Mouse (Mus musculus) embryonic facial prominence, embryonic 10.5 days (tissue): ENCODE measurements around the gene L1cam. TPM values are rescaled to one million over a fixed set of nuclear protein-coding genes. Genes with fewer than 3 reads are reported as not detected.
A peak's percentile ranks its signal among the peaks of the same experiment; 100 is the strongest.

Source experiments
- DNase-seq: peaks from one replicate; pipeline ENCODE4 v3.0.0-alpha.2; 2017; ENCODE audit warnings: low spot score
- H3K27ac ChIP-seq: fragments of 300-500 bp; sonication (generic); replicated peaks from 2 replicates; pipeline ENCODE4 v1.5.1; 2016; ENCODE audit warnings: mild to moderate bottlenecking
- H3K27me3 ChIP-seq: fragments of 300-500 bp; sonication (generic); replicated peaks from 2 replicates; pipeline ENCODE4 v1.6.1; 2016; ENCODE audit warnings: low read depth, mild to moderate bottlenecking; ENCODE audit not compliant: poor library complexity, severe bottlenecking
- H3K36me3 ChIP-seq: fragments of 300-500 bp; sonication (generic); replicated peaks from 2 replicates; pipeline ENCODE4 v1.6.1; 2016; ENCODE audit warnings: mild to moderate bottlenecking, moderate library complexity
- H3K4me1 ChIP-seq: fragments of 300-500 bp; sonication (generic); 2 replicates; pipeline ENCODE4 v1.6.1; 2016
- H3K4me3 ChIP-seq: fragments of 300-500 bp; sonication (generic); 2 replicates; pipeline ENCODE4 v1.5.1; 2016; ENCODE audit warnings: mild to moderate bottlenecking, moderate library complexity
- H3K9me3 ChIP-seq: fragments of 300-500 bp; sonication (generic); 2 replicates; pipeline ENCODE4 v1.6.1; 2016; ENCODE audit warnings: mild to moderate bottlenecking
- WGBS: fragments of 180-500 bp; shearing (Covaris S2); methylation state at CpG from one replicate; pipeline ENCODE4 v1.1.7; 2016; 5-methylcytosine and 5-hydroxymethylcytosine counted together
- polyA plus RNA-seq: library from polyadenylated mRNA; unstranded; fragments of >200 nt; fragmentation: Nextera tagmentation; extraction: Ambion mirVana; gene quantifications from 2 replicates; pipeline ENCODE4 v1.2.1, GENCODE M21; 2016

Gene L1cam
- polyA plus RNA-seq, 1 experiment from 2014 or later: 8.0 TPM

DNA sequence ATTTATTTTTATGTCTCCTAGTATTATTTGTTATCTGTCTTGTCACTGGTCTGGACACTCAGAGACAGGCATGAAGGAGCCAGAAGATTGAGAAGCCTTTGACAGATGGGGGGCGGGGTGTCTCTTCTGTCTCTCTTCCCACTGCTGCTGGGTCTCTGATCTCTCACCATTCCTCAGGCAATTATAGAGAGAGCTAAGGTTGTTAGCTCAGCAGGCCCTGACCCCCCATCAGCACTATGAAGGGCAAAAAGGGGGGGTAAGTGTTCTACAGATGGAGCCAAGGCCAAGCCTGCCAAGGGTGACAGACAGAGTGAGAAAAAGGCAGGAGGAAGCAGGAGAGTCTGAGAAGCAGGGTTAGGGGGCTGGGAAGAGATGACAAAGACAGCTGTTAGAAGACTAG is 23.9 kb downstream of the L1cam start:
- DNase-seq: no peak
- WGBS: 65% methylated on average over 1 of the region's 1 CpGs
- peaks cover 7% of the 10 kb centered on the region for H3K27me3 ChIP-seq
- H3K27ac ChIP-seq: no peak overlapping the region
- H3K4me1 ChIP-seq: peaks cover 8% of the 10 kb centered on the region; the same call in 1 of the 2 replicates
- H3K4me3 ChIP-seq: no peak overlapping the region
- H3K36me3 ChIP-seq: no peaks in the 10 kb centered on the region
- no peaks in the 10 kb centered on the region for H3K9me3 ChIP-seq

DNA sequence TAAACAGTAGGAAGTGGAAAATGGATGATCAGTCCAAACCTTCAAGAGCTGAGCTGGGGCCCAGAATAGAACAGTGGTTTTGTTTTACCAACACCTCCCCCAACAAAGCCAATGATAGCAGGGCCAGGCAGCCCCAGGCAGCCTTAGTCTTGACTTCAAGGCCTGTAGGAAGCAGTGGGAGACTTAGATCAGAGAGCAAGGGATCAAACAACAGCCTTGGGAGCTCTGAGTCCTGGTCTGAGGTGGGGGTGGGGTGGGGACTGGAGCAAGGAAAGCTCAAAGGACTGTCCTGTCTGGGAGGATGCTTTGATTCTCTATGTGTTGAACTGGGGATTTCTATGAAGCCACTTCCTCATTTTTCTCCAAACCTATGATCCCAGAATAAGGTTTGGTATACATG is 24.4 kb downstream of the L1cam start:
- peaks cover 7% of the 10 kb centered on the region for H3K27me3 ChIP-seq
- no peak overlapping the region for H3K27ac ChIP-seq
- H3K36me3 ChIP-seq: no peaks in the 10 kb centered on the region
- H3K4me1 ChIP-seq: peaks cover 12% of the 10 kb centered on the region; the same call in 1 of the 2 replicates
- DNase-seq: no peak
- no peak overlapping the region for H3K4me3 ChIP-seq
- H3K9me3 ChIP-seq: no peaks in the 10 kb centered on the region

DNA sequence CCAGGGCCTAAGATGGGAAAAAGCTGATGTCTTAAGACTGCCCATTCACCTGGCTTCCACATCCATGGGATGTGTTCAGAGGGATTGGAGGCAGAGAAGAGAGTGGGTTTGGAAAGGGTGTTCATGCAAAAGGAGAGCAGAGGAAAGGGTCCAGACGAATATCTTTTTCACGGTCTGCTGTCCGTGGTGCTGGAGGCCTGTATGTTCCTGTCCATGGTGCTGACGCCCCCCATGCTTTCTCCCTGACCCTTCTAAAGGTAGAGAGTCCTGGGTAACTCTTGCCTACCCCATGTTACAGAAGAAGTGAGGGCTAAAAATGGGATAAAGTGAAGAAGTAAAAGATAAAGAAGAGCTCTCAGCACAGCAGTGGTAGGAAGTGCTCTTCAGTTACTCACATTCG is 26.6 kb downstream of the L1cam start:
- 11% methylated on average over 5 of the region's 5 CpGs for WGBS
- no peak overlapping the region for H3K27ac ChIP-seq
- no peak overlapping the region for H3K4me3 ChIP-seq
- peak; percentile 68 for DNase-seq
- H3K27me3 ChIP-seq: no peaks in the 10 kb centered on the region; the same call in 1 of the 2 replicates
- peaks cover 12% of the 10 kb centered on the region; the same call in 1 of the 2 replicates for H3K4me1 ChIP-seq
- H3K9me3 ChIP-seq: no peaks in the 10 kb centered on the region
- H3K36me3 ChIP-seq: no peaks in the 10 kb centered on the region

DNA sequence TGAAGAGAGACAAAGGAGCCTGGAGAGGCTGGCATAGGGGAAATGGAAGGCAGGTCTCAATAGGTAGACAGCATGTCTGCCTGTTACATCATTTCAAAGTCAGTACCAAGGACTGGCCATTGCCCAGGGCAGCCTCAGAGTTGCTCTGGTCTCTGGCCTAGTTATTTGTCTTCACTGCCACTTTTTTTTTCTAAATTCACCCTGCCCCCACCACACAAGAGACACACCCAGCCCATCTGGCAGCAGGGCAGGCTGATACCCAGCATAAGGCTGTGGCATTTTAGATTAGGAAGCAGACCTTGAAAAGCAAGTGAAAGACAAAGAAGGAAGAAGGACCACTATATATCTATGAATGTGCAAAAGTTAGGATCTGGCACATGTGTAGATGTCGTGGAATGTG is 28.1 kb downstream of the L1cam start:
- H3K9me3 ChIP-seq: no peaks in the 10 kb centered on the region
- no peak for DNase-seq
- no peak overlapping the region for H3K4me3 ChIP-seq
- H3K36me3 ChIP-seq: no peaks in the 10 kb centered on the region
- peaks cover 12% of the 10 kb centered on the region; the same call in 1 of the 2 replicates for H3K4me1 ChIP-seq
- H3K27me3 ChIP-seq: no peaks in the 10 kb centered on the region; the same call in 1 of the 2 replicates
- no peak overlapping the region for H3K27ac ChIP-seq
- WGBS: 72% methylated on average over 1 of the region's 1 CpGs

DNA sequence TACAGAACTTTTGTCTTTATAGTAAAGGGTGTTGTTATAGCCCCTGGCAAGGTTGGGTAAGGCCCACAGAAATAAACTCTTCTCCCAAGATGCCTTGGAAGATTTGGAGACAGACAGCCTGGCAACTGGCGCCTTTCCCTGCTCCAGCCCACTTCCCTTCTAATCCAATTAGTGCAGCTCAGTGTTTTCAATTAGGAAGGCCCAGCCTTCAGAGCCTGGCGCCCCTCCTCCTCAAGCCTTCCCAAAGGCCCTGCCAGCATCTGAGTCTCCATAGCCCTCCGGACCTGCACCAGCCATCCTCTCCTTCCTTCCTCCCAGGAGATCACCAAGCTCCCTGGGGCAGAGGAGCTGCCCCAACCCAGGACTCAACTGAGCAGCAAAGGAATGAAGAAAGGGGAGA is 28.6 kb downstream of the L1cam start:
- WGBS: 23% methylated on average over 3 of the region's 3 CpGs
- peaks cover 12% of the 10 kb centered on the region; the same call in 1 of the 2 replicates for H3K4me1 ChIP-seq
- peak; percentile 20 for DNase-seq
- H3K36me3 ChIP-seq: no peaks in the 10 kb centered on the region
- H3K27ac ChIP-seq: no peak overlapping the region
- no peaks in the 10 kb centered on the region for H3K9me3 ChIP-seq
- peaks cover 6% of the 10 kb centered on the region; the same call in 1 of the 2 replicates for H3K27me3 ChIP-seq
- H3K4me3 ChIP-seq: no peak overlapping the region

DNA sequence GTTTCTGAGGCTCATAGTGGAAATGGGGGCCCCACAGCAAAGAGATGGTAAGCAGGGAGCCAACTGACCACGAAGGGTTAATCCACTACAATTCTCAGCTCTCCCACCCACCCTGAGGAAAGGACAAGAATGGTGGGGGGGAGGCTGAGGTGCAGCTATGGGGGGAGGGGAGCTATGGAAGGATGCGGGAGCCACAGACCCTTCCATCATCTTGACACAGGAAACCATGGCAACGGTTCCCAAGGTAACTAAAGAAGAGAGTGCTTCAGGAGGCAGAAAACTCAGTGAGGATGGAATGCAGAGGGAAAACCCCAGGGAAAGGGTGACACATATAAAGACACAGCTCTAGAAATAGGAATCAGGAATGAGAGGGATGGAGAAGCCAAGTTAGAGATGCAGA is 31.2 kb downstream of the L1cam start:
- Histone ChIP-seq H3K9me3 (no peaks in the 10 kb centered on the region), H3K27ac (no peak overlapping the region), H3K4me1 (peaks cover 12% of the 10 kb centered on the region; the same call in 1 of the 2 replicates), H3K27me3 (peaks cover 8% of the 10 kb centered on the region; the same call in 1 of the 2 replicates), H3K4me3 (no peak overlapping the region), H3K36me3 (no peaks in the 10 kb centered on the region)
- DNase-seq: peak; percentile 24
- WGBS: 66% methylated on average over 3 of the region's 3 CpGs

DNA sequence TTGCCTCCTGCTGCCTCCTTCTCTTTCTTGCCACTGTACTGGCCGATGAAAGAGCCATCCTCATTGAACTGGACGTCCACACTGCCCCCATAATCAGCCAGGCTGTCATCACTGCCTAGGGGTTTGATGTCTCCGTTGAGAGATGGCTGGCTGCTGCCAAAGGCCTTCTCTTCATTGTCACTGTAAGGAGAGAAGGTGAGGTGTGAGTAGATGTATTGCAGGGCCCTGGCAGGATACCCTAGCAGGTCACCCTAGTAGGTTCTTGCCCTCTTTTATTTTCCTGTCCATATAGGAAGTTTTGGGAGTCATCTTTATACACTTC is 40.9 kb downstream of the L1cam start:
- DNase-seq: no peak
- no peak overlapping the region for H3K4me3 ChIP-seq
- H3K9me3 ChIP-seq: no peaks in the 10 kb centered on the region
- no peak overlapping the region for H3K27ac ChIP-seq
- no peaks in the 10 kb centered on the region for H3K36me3 ChIP-seq
- H3K27me3 ChIP-seq: 0 out of 2 replicates have a peak, but pooled peaks cover 5% of the 10 kb centered on the region
- 75% methylated on average over 3 of the region's 3 CpGs for WGBS
- H3K4me1 ChIP-seq: no peaks in the 10 kb centered on the region

DNA sequence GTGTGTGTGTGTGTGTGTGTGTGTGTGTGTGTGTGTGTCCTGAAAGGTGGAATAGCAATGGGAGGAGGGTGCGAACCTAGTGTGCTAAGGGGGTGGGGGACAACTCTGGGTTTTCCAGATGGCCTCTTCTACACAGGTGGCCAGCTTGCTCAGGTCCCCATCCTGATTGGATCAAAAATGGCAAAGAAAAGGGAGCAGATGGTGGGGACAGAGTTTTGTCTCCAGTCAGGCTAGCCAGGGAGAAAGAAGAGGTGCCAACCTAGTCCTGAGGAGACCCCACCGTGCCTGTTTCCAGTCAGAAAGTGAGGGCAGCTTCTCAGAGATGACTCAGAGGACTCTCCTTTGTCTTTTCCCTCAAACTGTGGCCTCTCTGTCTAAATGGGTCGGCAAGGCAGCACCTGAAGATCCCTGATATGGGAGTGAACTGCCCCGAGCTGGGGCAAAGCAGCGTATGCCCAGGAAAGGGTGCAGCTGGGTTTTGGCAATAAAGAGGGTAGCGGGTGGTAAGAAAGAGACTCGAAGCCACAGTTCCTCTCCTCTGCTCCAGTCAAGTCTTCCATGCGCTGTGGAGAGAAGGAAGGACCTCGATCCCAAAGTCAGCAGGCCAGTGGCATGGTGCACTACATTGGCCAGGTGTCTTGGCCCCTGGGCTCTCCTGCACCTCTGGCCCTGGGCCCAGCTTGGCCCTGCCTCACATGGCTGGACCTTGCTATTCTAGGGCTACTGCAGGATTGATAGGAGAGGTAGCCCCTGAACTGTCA is 41.4 kb downstream of the L1cam start:
- no peak overlapping the region for H3K4me3 ChIP-seq
- 0 out of 2 replicates have a peak, but pooled peaks cover 5% of the 10 kb centered on the region for H3K27me3 ChIP-seq
- H3K4me1 ChIP-seq: no peaks in the 10 kb centered on the region
- WGBS: 85% methylated on average over 9 of the region's 9 CpGs
- H3K9me3 ChIP-seq: no peaks in the 10 kb centered on the region
- DNase-seq: no peak
- no peaks in the 10 kb centered on the region for H3K36me3 ChIP-seq
- no peak overlapping the region for H3K27ac ChIP-seq

DNA sequence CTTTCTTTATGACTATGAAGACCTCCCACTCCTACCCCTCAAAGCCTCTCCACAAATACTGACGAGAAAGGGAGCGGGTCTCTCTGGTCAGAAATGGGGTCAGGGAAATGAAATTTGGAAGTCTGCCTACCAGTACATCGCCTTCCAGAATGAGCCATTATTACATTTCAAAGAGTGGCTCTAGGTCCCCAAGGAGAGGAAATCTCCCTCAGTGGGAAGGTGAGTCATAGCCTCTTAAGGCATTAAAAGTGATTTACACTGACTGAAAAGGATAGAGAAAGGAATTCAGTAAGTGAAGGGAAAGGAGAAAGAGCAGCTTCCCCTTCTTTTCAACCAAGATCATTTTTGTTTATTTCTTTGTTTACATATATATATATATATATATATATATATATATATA is 59.2 kb downstream of the L1cam start:
- no peak for DNase-seq

DNA sequence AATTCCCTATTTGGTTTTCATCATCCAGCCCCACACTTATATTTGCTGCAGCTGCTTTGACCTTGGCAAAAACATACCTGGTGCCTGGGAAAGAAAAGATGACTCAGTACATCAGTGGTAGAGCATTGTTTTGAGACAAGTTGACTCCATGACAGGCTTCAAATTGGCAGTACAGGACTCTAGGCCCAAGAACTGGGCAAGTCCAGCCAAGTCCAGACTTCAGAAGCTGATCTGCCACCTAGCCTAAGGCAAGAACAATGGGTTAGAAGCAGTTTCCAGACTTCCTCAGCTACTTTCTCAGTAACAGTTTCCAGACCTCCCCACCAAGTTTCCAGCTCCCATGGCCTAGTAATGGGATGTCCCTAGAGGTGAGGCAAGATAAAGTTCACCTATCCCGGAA is 60.2 kb downstream of the L1cam start:
- H3K27ac ChIP-seq: no peak overlapping the region
- no peaks in the 10 kb centered on the region for H3K9me3 ChIP-seq
- 97% methylated on average over 1 of the region's 1 CpGs for WGBS

More for the DNA sequence above, 59.2 kb downstream of the L1cam start:
- Histone ChIP-seq H3K27ac (no peak overlapping the region), H3K27me3 (no peaks in the 10 kb centered on the region), H3K4me1 (no peaks in the 10 kb centered on the region), H3K36me3 (no peaks in the 10 kb centered on the region), H3K4me3 (no peak overlapping the region), H3K9me3 (no peaks in the 10 kb centered on the region)
- WGBS: 86% methylated on average over 3 of the region's 3 CpGs

DNA sequence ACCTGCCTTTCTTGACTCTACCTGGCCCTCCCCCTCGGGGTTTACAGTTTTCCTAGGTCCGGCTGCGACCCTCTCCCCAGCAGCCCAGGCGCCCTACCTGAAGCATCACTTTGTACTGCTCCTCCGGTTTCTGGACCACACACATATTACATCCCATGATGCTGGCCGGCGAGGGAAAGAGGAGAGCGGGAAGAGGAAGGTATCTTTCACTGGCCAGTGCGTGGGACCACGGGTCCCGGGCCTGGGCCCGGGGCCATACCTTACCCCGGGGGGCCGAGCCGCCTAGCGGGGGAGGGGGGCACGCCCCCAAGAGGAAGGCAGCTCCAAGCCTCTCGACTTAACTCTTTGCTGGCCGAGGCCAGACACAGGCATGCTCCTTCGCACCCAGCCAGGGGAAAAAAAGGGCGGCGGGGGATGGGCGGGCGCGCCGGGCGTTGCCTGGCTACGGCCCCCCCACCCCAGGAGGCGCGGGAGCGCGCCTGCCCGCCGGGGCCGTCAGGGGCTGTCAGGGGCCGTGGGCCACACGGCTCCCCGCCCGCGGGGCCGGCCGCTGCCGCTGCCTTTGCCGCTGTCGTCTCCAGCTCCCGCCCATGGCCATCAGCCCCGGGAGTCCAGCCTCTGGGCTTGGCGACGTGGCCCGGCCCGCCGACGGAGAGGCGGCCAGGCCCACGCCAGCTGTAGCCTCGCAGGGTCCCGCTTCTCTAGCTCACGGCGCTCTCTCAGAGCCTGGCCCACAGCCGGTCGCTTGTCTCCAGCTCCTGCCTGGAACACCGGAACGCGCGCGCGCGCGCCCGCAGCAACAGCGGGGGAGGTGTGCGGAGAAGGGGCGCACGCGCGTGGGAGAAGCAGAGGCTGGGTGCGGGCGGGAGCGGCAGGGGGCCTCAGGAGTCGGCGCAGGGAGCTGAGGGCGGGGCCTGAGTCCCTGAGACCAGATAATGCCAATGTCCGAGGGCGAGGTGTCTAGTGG is 71.4 kb downstream of the L1cam start, which contains the start of gene Pdzd4:
Pdzd4 (minus strand) TSS at position 785 of the 967 bp plus-strand sequence.
- Histone ChIP-seq H3K27me3 (peaks cover 46% of the 10 kb centered on the region), H3K9me3 (no peaks in the 10 kb centered on the region), H3K36me3 (no peaks in the 10 kb centered on the region), H3K27ac (peak within 1 kb of the TSS; percentile 84), H3K4me3 (peak within 1 kb of the TSS; percentile 70), H3K4me1 (peaks cover 17% of the 10 kb centered on the region)
- 15% methylated on average over 84 of the region's 84 CpGs for WGBS
- peak; percentile 75 for DNase-seq

More for the DNA sequence above, 60.2 kb downstream of the L1cam start:
- no peak for DNase-seq
- Histone ChIP-seq H3K4me3 (no peak overlapping the region), H3K36me3 (no peaks in the 10 kb centered on the region), H3K27me3 (no peaks in the 10 kb centered on the region), H3K4me1 (no peaks in the 10 kb centered on the region)

DNA sequence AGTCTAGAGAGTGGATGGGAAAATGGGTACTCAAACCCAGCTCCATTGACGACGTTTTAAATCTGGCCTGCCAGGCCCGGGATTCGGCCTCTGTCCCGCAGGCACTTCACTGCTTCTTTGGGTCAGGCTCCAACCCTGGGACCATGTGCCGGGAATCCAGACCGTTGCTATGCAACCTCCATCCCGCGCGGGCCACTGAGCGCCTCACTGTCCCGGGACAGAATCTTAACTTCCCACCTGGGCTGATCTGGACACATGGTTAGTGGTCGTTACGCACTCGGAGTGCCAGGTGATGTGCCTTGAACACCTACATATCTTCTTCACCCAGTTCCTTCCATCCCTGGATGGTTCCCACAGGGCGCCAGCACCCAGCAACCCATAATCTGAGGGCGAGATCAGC is 72.2 kb downstream of the L1cam start:
- Histone ChIP-seq H3K36me3 (no peaks in the 10 kb centered on the region), H3K4me1 (peaks cover 17% of the 10 kb centered on the region), H3K27ac (peak overlapping the region; percentile 84), H3K4me3 (peak overlapping the region; percentile 70), H3K27me3 (peaks cover 46% of the 10 kb centered on the region), H3K9me3 (no peaks in the 10 kb centered on the region)
- WGBS: 22% methylated on average over 17 of the region's 17 CpGs
- DNase-seq: peak; percentile 36
